Mouse (Mus musculus) intestine, embryonic 15.5 days (tissue): ENCODE measurements at regions not wholly inside any gene's neighbourhood (a gene's known extent, or its start where the extent isn't known, plus 50 kb on each side); places are given as distances from the start of the nearest gene placed in this dataset.
A peak's percentile ranks its signal among the peaks of the same experiment; 100 is the strongest.

ENCODE experiments used
- ATAC-seq: fragments of 200-750 bp; cut with Nextera tagmentation; 2 replicates; pipeline ENCODE4 v1.8.0; 2017; ENCODE audit warnings: moderate TSS enrichment, moderate library complexity
- H3K27ac ChIP-seq: fragments of 300-500 bp; sonication (generic); 2 replicates; pipeline ENCODE4 v1.5.1; 2015; ENCODE audit warnings: mild to moderate bottlenecking, inconsistent platforms
- H3K27me3 ChIP-seq: fragments of 300-500 bp; sonication (generic); replicated peaks from 2 replicates; pipeline ENCODE4 v1.6.1; 2015; ENCODE audit warnings: inconsistent platforms
- H3K36me3 ChIP-seq: fragments of 300-500 bp; sonication (generic); 2 replicates; pipeline ENCODE4 v1.6.1; 2015; ENCODE audit warnings: inconsistent platforms
- H3K4me1 ChIP-seq: fragments of 300-500 bp; sonication (generic); replicated peaks from 2 replicates; pipeline ENCODE4 v1.6.1; 2015; ENCODE audit warnings: inconsistent platforms
- H3K4me2 ChIP-seq: fragments of 300-500 bp; sonication (generic); replicated peaks from 2 replicates; pipeline ENCODE4 v1.6.1; 2015; ENCODE audit warnings: mild to moderate bottlenecking, inconsistent platforms
- H3K4me3 ChIP-seq: fragments of 300-500 bp; sonication (generic); replicated peaks from 2 replicates; pipeline ENCODE4 v1.5.1; 2015; ENCODE audit warnings: inconsistent platforms
- H3K9ac ChIP-seq: fragments of 300-500 bp; sonication (generic); 2 replicates; pipeline ENCODE4 v1.6.1; 2015; ENCODE audit warnings: inconsistent platforms
- H3K9me3 ChIP-seq: fragments of 300-500 bp; sonication (generic); 2 replicates; pipeline ENCODE4 v1.6.1; 2016; ENCODE audit warnings: inconsistent platforms
- WGBS: fragments of 180-500 bp; shearing (Covaris S2); methylation state at CpG from one replicate; pipeline ENCODE4 v1.1.7; 2015; 5-methylcytosine and 5-hydroxymethylcytosine counted together

- H3K9me3 ChIP-seq, result no peaks in the 10 kb centered on the region
- no peak overlapping the region for H3K4me3 ChIP-seq
- no peak overlapping the region for H3K4me2 ChIP-seq
- H3K27ac ChIP-seq, result no peak overlapping the region
- WGBS, result 80% methylated on average over 3 of the region's 3 CpGs
- no peaks in the 10 kb centered on the region for H3K36me3 ChIP-seq
- ATAC-seq, result no peak
- no peaks in the 10 kb centered on the region for H3K4me1 ChIP-seq
- no peak overlapping the region for H3K9ac ChIP-seq
- H3K27me3 ChIP-seq, result no peaks in the 10 kb centered on the region
Observed at GRCm38 (mm10) chr2:78804931-78805330, 63.0 kb upstream of the Ube2e3 start.

- Histone ChIP-seq H3K4me3 (no peak overlapping the region), H3K4me2 (no peak overlapping the region), H3K36me3 (no peaks in the 10 kb centered on the region), H3K9ac (no peak overlapping the region), H3K4me1 (no peaks in the 10 kb centered on the region), H3K9me3 (no peaks in the 10 kb centered on the region), H3K27ac (no peak overlapping the region), H3K27me3 (no peaks in the 10 kb centered on the region)
- 84% methylated on average over 4 of the region's 4 CpGs for WGBS
- ATAC-seq, result no peak
Observed at GRCm38 (mm10) chr2:78803543-78803942, 64.4 kb upstream of the Ube2e3 start.

DNA sequence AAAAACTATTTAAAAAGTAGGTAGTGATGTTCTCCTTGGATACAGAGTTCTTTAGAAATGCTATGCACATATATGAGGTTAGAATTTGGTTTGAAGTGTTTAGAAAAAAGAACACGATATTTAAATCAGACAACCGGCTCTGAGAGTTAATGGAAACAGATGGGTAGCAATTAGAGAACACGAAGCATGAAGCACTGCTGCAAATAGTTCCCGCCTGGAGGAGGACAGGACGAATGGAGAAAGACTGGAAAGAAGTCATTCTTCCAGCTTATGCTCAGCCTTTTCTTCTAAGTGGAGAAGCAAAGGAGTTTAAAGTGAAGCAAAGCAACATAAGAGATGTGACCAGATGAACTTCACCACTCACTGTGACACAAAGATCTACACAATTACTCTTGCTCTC, 72.5 kb upstream of the Ube2e3 start:
- no peak overlapping the region for H3K9ac ChIP-seq
- no peak overlapping the region for H3K27ac ChIP-seq
- H3K4me2 ChIP-seq, result no peak overlapping the region
- 72% methylated on average over 5 of the region's 5 CpGs for WGBS
- H3K27me3 ChIP-seq, result no peaks in the 10 kb centered on the region
- ATAC-seq, result no peak
- no peak overlapping the region for H3K4me3 ChIP-seq
- H3K4me1 ChIP-seq, result no peaks in the 10 kb centered on the region
- H3K36me3 ChIP-seq, result no peaks in the 10 kb centered on the region
- no peaks in the 10 kb centered on the region for H3K9me3 ChIP-seq

- 73% methylated on average over 5 of the region's 5 CpGs for WGBS
- Histone ChIP-seq H3K4me3 (no peak overlapping the region), H3K9me3 (no peaks in the 10 kb centered on the region), H3K27ac (no peak overlapping the region), H3K36me3 (no peaks in the 10 kb centered on the region), H3K4me1 (no peaks in the 10 kb centered on the region), H3K4me2 (no peak overlapping the region), H3K9ac (no peak overlapping the region), H3K27me3 (no peaks in the 10 kb centered on the region)
- no peak for ATAC-seq
Observed at GRCm38 (mm10) chr2:78794734-78795133, 73.2 kb upstream of the Ube2e3 start.

GRCm38 (mm10) chr2:78789124-78789523, 78.8 kb upstream of the Ube2e3 start:
- Histone ChIP-seq H3K27ac (no peak overlapping the region), H3K9ac (no peak overlapping the region), H3K27me3 (no peaks in the 10 kb centered on the region), H3K4me3 (no peak overlapping the region), H3K4me2 (no peak overlapping the region), H3K4me1 (no peaks in the 10 kb centered on the region), H3K36me3 (no peaks in the 10 kb centered on the region), H3K9me3 (no peaks in the 10 kb centered on the region)
- 88% methylated on average over 5 of the region's 5 CpGs for WGBS
- ATAC-seq, result no peak; the same call in 1 of the 2 replicates

DNA sequence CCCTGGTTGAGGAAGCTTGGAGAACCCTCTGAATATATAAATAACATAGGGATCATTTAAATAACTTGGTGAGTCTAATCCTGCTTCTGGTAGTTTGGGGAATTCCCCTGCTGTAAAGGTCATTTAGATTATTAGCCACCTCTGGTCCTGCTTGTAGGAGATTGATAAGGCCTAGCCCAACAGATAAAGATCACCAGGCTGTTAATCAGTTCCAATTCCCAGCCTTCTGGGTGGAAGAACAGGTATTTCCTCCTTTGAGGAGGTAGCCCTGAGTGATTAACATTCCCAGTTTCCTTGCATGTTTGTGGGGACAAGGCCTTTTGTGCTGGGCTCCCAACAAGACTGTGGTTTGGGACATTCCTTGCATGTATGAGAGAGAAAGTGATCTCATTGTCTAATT, 79.7 kb upstream of the Ube2e3 start:
- no peak overlapping the region for H3K4me3 ChIP-seq
- H3K27me3 ChIP-seq, result no peaks in the 10 kb centered on the region
- H3K9ac ChIP-seq, result no peak overlapping the region
- H3K27ac ChIP-seq, result no peak overlapping the region
- no peak overlapping the region for H3K4me2 ChIP-seq
- no peaks in the 10 kb centered on the region for H3K4me1 ChIP-seq
- ATAC-seq, result peak; percentile 86
- H3K36me3 ChIP-seq, result no peaks in the 10 kb centered on the region
- H3K9me3 ChIP-seq, result no peaks in the 10 kb centered on the region

DNA sequence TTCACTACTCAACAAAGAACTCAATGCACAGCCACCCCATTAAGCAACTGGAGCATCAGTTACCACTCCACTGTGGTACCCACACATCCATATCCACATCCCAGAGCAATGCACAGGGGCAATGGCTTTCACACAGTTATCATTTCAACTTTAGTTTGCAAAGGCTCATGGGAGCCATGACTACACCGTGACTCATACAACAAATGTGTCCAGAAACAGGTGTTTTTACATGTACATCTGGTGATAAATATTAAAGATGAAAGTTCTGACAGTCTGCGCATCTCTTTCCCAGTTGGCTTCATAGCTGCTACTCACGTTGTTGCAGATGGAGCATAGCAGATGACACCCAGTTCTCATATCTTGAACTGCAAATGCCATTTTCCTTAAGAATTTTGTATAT, 88.0 kb upstream of the Ube2e3 start:
- H3K9me3 ChIP-seq, result no peaks in the 10 kb centered on the region
- no peak overlapping the region for H3K9ac ChIP-seq
- WGBS, result 86% methylated on average over 3 of the region's 3 CpGs
- no peaks in the 10 kb centered on the region for H3K27me3 ChIP-seq
- no peaks in the 10 kb centered on the region for H3K4me1 ChIP-seq
- no peak overlapping the region for H3K4me2 ChIP-seq
- H3K27ac ChIP-seq, result no peak overlapping the region
- H3K4me3 ChIP-seq, result no peak overlapping the region
- H3K36me3 ChIP-seq, result no peaks in the 10 kb centered on the region
- ATAC-seq, result no peak

DNA sequence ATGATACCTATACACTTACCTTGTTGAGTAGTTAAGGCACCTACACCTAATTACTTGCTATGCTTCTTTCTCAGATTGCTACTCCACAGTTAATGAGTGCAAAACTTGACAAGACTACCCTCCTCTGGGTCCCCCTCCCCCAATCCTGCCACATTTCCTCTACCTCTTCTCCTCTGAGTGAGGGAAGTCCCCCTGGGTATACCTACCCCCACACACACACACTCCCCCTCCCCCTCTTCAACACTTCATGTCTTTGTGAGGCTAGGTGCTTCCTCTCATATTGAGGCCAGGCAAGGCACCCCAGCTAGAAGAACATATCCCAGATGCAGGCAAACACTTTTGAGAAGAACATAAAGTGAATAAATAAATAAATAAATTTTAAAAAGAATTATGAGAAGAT, 90.3 kb upstream of the Ube2e3 start:
- Histone ChIP-seq H3K36me3 (no peaks in the 10 kb centered on the region), H3K9me3 (no peaks in the 10 kb centered on the region), H3K4me3 (no peak overlapping the region), H3K4me1 (no peaks in the 10 kb centered on the region), H3K9ac (no peak overlapping the region), H3K4me2 (no peak overlapping the region), H3K27ac (no peak overlapping the region), H3K27me3 (no peaks in the 10 kb centered on the region)
- ATAC-seq, result no peak

DNA sequence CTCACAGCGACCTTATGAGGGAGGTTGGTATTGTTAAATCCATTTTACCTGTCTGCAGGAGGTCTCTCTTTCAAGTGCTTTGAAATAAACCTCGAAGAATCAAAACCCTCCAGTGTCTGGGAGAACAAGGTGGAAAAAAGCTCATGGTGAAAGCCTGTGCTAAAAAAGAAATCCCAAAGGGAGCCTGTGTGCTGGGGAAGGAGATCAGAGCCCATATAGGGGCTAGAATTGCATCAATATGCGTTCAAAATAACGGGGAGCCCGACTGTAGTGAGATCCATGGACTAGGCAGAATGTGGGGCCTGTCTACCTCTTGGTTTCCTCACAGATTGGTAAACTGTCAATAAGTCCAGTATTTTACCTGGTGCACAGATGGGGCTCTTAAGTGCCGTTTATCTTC, 113.6 kb upstream of the Ube2e3 start:
- H3K9me3 ChIP-seq, result no peaks in the 10 kb centered on the region
- no peak overlapping the region for H3K9ac ChIP-seq
- no peaks in the 10 kb centered on the region for H3K4me1 ChIP-seq
- H3K27me3 ChIP-seq, result no peaks in the 10 kb centered on the region
- WGBS, result 84% methylated on average over 6 of the region's 6 CpGs
- no peaks in the 10 kb centered on the region for H3K36me3 ChIP-seq
- H3K4me2 ChIP-seq, result no peak overlapping the region
- no peak overlapping the region for H3K27ac ChIP-seq
- no peak for ATAC-seq
- H3K4me3 ChIP-seq, result no peak overlapping the region

DNA sequence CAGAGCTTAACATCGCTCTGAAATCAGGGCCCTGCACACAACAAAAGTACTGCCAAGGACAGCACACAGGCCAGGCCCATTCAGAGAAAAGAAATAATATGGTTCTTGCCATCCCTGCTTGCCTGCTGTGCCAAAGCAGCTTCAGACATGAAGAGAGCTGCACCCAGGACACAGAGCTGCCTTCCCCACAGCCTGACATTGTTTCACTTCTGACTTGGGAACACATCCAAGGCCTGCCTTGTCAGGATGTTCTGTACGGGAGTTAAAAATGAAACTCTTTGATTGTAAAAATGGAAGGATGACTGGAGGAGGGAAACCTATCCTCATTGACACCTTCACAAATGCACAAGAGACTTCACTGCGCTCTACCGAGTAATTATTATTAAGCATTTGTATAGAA, 114.0 kb upstream of the Ube2e3 start:
- 80% methylated on average over 4 of the region's 4 CpGs for WGBS
- no peak overlapping the region for H3K27ac ChIP-seq
- ATAC-seq, result no peak
- H3K4me3 ChIP-seq, result no peak overlapping the region
- H3K4me2 ChIP-seq, result no peak overlapping the region
- H3K9me3 ChIP-seq, result no peaks in the 10 kb centered on the region
- H3K27me3 ChIP-seq, result no peaks in the 10 kb centered on the region
- no peak overlapping the region for H3K9ac ChIP-seq
- no peaks in the 10 kb centered on the region for H3K4me1 ChIP-seq
- no peaks in the 10 kb centered on the region for H3K36me3 ChIP-seq

GRCm38 (mm10) chr2:78730161-78730560, 137.8 kb upstream of the Ube2e3 start:
- Histone ChIP-seq H3K9me3 (no peaks in the 10 kb centered on the region), H3K36me3 (no peaks in the 10 kb centered on the region), H3K4me1 (no peaks in the 10 kb centered on the region), H3K4me2 (no peak overlapping the region), H3K27ac (no peak overlapping the region), H3K27me3 (no peaks in the 10 kb centered on the region), H3K4me3 (no peak overlapping the region), H3K9ac (no peak overlapping the region)
- no peak for ATAC-seq
- WGBS, result 72% methylated on average over 6 of the region's 6 CpGs

- Histone ChIP-seq H3K27ac (no peak overlapping the region), H3K36me3 (no peaks in the 10 kb centered on the region), H3K27me3 (no peaks in the 10 kb centered on the region), H3K4me3 (no peak overlapping the region), H3K4me1 (no peaks in the 10 kb centered on the region), H3K9me3 (no peaks in the 10 kb centered on the region), H3K9ac (no peak overlapping the region), H3K4me2 (no peak overlapping the region)
- WGBS, result 90% methylated on average over 7 of the region's 7 CpGs
- no peak for ATAC-seq
Observed at GRCm38 (mm10) chr2:78726060-78726459, 141.9 kb upstream of the Ube2e3 start.

- 26% methylated on average over 2 of the region's 2 CpGs for WGBS
- H3K4me2 ChIP-seq, result no peak overlapping the region
- H3K9ac ChIP-seq, result no peak overlapping the region
- no peaks in the 10 kb centered on the region for H3K4me1 ChIP-seq
- H3K4me3 ChIP-seq, result no peak overlapping the region
- H3K36me3 ChIP-seq, result no peaks in the 10 kb centered on the region
- ATAC-seq, result no peak
- no peak overlapping the region for H3K27ac ChIP-seq
- H3K27me3 ChIP-seq, result no peaks in the 10 kb centered on the region
- no peaks in the 10 kb centered on the region for H3K9me3 ChIP-seq
Observed at GRCm38 (mm10) chr2:78724416-78724815, 143.5 kb upstream of the Ube2e3 start.

DNA sequence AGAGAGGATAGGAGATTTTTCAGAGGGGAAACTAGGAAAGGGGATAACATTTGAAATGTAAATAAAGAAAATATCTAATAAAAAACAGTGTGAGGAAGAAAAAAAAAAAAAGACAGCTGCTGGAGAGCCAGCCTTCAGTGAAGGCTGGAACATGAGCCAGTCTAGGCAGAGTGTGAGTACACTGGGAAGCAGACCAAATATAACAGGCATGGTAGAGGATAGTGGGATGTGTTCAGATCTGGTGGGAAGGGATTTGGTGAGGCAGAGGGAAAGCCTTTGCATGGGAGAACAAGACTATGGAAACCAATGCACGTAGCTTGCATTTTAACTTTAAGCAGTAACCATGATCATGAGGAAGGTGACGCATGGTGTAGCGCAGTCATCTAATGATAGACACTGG, 144.5 kb upstream of the Ube2e3 start:
- Histone ChIP-seq H3K9me3 (no peaks in the 10 kb centered on the region), H3K4me2 (no peak overlapping the region), H3K36me3 (no peaks in the 10 kb centered on the region), H3K27me3 (no peaks in the 10 kb centered on the region), H3K4me1 (no peaks in the 10 kb centered on the region), H3K27ac (no peak overlapping the region), H3K4me3 (no peak overlapping the region), H3K9ac (no peak overlapping the region)
- 98% methylated on average over 3 of the region's 3 CpGs for WGBS
- no peak for ATAC-seq
